Mouse (Mus musculus) NIH3T3 (cell line): ENCODE data around the gene Sowahc.

Experiments used
- DNase-seq: peaks from one replicate; pipeline ENCODE4 v3.0.0-alpha.2; 2012; ENCODE audit warnings: low read depth

Sowahc gene

GRCm38 (mm10) chr10:59221473-59222270 is at the start of gene Sowahc, which contains the start of gene Sept10:
Gene Sowahc (plus strand): TSS chr10:59221953.
Gene Sept10 (minus strand): TSS chr10:59221847.
- peak; percentile 94 for DNase-seq

- DNase-seq: peak; percentile 20
These were observed 49.2 kb upstream of the Sowahc start for GRCm38 (mm10) chr10:59172539-59172938.

GRCm38 (mm10) chr10:59179620-59180019 is 42.1 kb upstream of the Sowahc start:
- no peak for DNase-seq

- no peak for DNase-seq
These were observed 39.4 kb upstream of the Sowahc start for GRCm38 (mm10) chr10:59182306-59182705.

- no peak for DNase-seq
These were observed 26.9 kb upstream of the Sowahc start for GRCm38 (mm10) chr10:59194891-59195290.

GRCm38 (mm10) chr10:59196763-59197162 is 25.0 kb upstream of the Sowahc start:
- DNase-seq: no peak

GRCm38 (mm10) chr10:59200011-59200410 is 21.7 kb upstream of the Sowahc start:
- no peak for DNase-seq

- DNase-seq: peak; percentile 75
These were observed 805 bp upstream of the Sowahc start for GRCm38 (mm10) chr10:59220824-59221472.

GRCm38 (mm10) chr10:59222271-59223101 is 733 bp downstream of the Sowahc start:
- peak; percentile 43 for DNase-seq

GRCm38 (mm10) chr10:59223301-59223700 is 1.5 kb downstream of the Sowahc start:
- DNase-seq: no peak

- DNase-seq: no peak
These were observed 2.1 kb downstream of the Sowahc start for GRCm38 (mm10) chr10:59223890-59224289.

- no peak for DNase-seq
These were observed 3.4 kb downstream of the Sowahc start for GRCm38 (mm10) chr10:59225137-59225536.

GRCm38 (mm10) chr10:59229205-59229820 is 7.6 kb downstream of the Sowahc start:
- DNase-seq: peak; percentile 86

- DNase-seq: no peak
These were observed 13.5 kb downstream of the Sowahc start for GRCm38 (mm10) chr10:59235227-59235626.

GRCm38 (mm10) chr10:59235847-59236246 is 14.1 kb downstream of the Sowahc start:
- DNase-seq: no peak

GRCm38 (mm10) chr10:59236486-59236885 is 14.7 kb downstream of the Sowahc start:
- no peak for DNase-seq

- peak; percentile 21 for DNase-seq
These were observed 16.0 kb downstream of the Sowahc start for GRCm38 (mm10) chr10:59237757-59238156.

GRCm38 (mm10) chr10:59241141-59241541 is 19.4 kb downstream of the Sowahc start:
- peak; percentile 59 for DNase-seq

- DNase-seq: peak; percentile 71
These were observed 27.8 kb downstream of the Sowahc start for GRCm38 (mm10) chr10:59249531-59249930.

GRCm38 (mm10) chr10:59250679-59251078 is 28.9 kb downstream of the Sowahc start:
- peak; percentile 65 for DNase-seq

GRCm38 (mm10) chr10:59251980-59252379 is 30.2 kb downstream of the Sowahc start:
- no peak for DNase-seq

- peak; percentile 72 for DNase-seq
These were observed 30.6 kb downstream of the Sowahc start for GRCm38 (mm10) chr10:59252396-59252795.
